Mouse (Mus musculus): ENCODE data around the gene Retnla. TPM values are rescaled to one million over a fixed set of nuclear protein-coding genes. Genes with fewer than 3 reads are reported as not detected.

Retnla gene
- polyA plus RNA-seq, 1 experiment, result 219 TPM

DNA sequence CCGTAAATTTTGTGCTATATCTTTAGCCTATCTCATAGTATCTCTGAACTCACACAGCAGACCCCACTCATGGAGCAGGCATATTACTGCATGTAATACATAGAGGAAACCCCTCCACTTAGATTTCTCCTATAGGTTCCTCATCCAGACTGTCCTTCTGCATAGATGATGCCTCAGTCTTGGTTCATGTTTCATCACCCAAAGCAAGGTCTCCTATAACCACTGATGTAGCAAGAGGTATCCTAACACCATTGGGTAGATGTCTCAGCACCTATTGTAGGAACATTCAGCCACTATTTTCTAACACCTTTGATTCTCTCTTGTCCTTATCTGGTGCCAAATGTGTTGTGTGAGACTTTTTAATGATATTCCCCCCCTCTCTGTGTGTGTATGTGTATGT is 29.4 kb downstream of the Retnla start:
- 88% methylated on average over 1 of the region's 1 CpGs for WGBS
- TF ChIP-seq CTCF (IDR thresholded peaks at IDR 0.05; ENCODE audit: insufficient read depth, low read length), result no peak
- Histone ChIP-seq H3K4me3 (replicated peaks; ENCODE audit: extremely low read depth, low read depth, low read length) (no peak overlapping the region), H3K4me1 (ENCODE audit: control insufficient read depth, insufficient read depth, low read length) (no peaks in the 10 kb centered on the region)
- no peak for DNase-seq

DNA sequence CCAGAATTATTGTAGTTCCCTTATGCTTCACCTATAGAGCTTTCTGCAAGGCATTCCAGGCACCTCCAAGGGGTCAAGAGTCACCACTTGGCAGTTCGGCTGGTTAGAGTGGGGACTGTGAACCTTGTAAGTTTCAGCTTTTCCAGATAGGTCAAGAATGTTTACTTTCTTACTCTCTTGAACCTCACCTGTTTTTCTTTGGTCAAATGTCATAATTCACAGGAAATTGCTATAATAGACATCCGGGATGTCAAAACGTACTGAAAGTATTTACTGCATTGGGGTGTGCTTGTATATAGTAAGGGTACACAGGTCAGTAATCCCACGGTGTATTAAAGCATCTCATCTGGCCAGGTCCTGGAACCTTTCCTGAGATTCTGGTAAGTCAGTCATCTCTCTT is 30.0 kb downstream of the Retnla start, which contains the start of gene Retnlg:
Retnlg (plus strand) TSS at position 301 of the 400 bp plus-strand sequence.
- no peaks in the 10 kb centered on the region for H3K4me1 ChIP-seq (ENCODE audit: control insufficient read depth, insufficient read depth, low read length)

DNA sequence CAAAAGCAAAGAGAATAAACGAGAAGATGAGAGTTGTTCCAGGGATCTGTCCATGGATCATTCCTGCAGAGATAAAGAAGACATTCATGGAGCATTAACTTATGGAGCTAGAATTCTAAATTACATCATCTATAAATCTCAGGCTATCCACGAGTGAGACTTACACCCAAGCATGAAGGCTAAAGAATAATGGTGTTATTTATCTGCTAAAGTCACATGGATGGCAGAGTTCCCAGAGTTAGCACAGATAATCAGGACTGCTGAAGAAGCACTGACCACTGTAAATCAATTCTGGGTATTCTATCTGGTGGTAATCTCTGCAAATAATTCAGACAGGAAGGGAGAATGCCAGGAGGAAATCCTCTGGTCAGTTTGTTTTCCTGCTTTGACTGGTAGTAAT is 48.4 kb downstream of the Retnla start:
- H3K4me1 ChIP-seq (ENCODE audit: control insufficient read depth, insufficient read depth, low read length), result no peaks in the 10 kb centered on the region
- WGBS, result 34% methylated on average over 2 of the region's 2 CpGs
- H3K4me3 ChIP-seq (replicated peaks; ENCODE audit: extremely low read depth, low read depth, low read length), result no peak overlapping the region
- no peak for TF ChIP-seq POLR2A (IDR thresholded peaks at IDR 0.05; ENCODE audit: borderline replicate concordance, extremely low read depth, low read depth, low read length)
- no peak for TF ChIP-seq CTCF (IDR thresholded peaks at IDR 0.05; ENCODE audit: insufficient read depth, low read length)
- no peak for DNase-seq

More for the DNA sequence above, 30.0 kb downstream of the Retnla start, which contains the start of gene Retnlg:
- H3K4me3 ChIP-seq (replicated peaks; ENCODE audit: extremely low read depth, low read depth, low read length), result no peak within 1 kb of the TSS
- no peak for DNase-seq
- WGBS, result 50% methylated on average over 4 of the region's 4 CpGs
- TF ChIP-seq CTCF (IDR thresholded peaks at IDR 0.05; ENCODE audit: insufficient read depth, low read length) (no peak), POLR2A (IDR thresholded peaks at IDR 0.05; ENCODE audit: borderline replicate concordance, extremely low read depth, low read depth, low read length) (no peak)

Other genes starting within 250 kb of the Retnla start
- gene Trat1, start 70.5 kb upstream of the Retnla start, polyA plus RNA-seq (2012; rRNA removed), result 0.11 and 0.30 TPM in 2 replicates
- gene Retnlb, start 25.7 kb upstream of the Retnla start, polyA plus RNA-seq (2012; rRNA removed), result not detected in 2 replicates
- gene Retnlg, start 30.1 kb downstream of the Retnla start, polyA plus RNA-seq (2012; rRNA removed), result 10.2 and 46.2 TPM in 2 replicates
- 1.8 and 2.3 TPM in 2 replicates for gene Dzip3, start 151.6 kb downstream of the Retnla start, polyA plus RNA-seq (2012; rRNA removed)
- 0.19 and 0.69 TPM in 2 replicates for gene Cip2a, start 151.6 kb downstream of the Retnla start, polyA plus RNA-seq (2012; rRNA removed)
- not detected in 2 replicates for gene Myh15, start 214.9 kb downstream of the Retnla start, polyA plus RNA-seq (2012; rRNA removed)

Data from lung, adult 2 months (tissue).